Mouse (Mus musculus) midbrain, embryonic 12.5 days (tissue): ENCODE data around the gene AI597479. TPM values are rescaled to one million over a fixed set of nuclear protein-coding genes. Genes with fewer than 3 reads are reported as not detected.
A peak's percentile ranks its signal among the peaks of the same experiment; 100 is the strongest.

Experiments
- ATAC-seq: fragments of 200-750 bp; cut with Nextera tagmentation; 2 replicates; pipeline ENCODE4 v1.8.0; 2017; ENCODE audit warnings: low read depth, moderate TSS enrichment, moderate library complexity; ENCODE audit not compliant: low FRiP score
- H3K27ac ChIP-seq: fragments of 300-500 bp; sonication (generic); replicated peaks from 2 replicates; pipeline ENCODE4 v1.5.1; 2016; ENCODE audit warnings: mild to moderate bottlenecking
- H3K27me3 ChIP-seq: fragments of 300-500 bp; sonication (generic); 2 replicates; pipeline ENCODE4 v1.6.1; 2016; ENCODE audit warnings: mild to moderate bottlenecking
- H3K36me3 ChIP-seq: fragments of 300-500 bp; sonication (generic); 2 replicates; pipeline ENCODE4 v1.6.1; 2016
- H3K4me1 ChIP-seq: fragments of 300-500 bp; sonication (generic); 2 replicates; pipeline ENCODE4 v1.6.1; 2016
- H3K4me2 ChIP-seq: fragments of 300-500 bp; sonication (generic); replicated peaks from 2 replicates; pipeline ENCODE4 v1.6.1; 2016; ENCODE audit warnings: mild to moderate bottlenecking, moderate library complexity
- H3K4me3 ChIP-seq: fragments of 300-500 bp; sonication (generic); 2 replicates; pipeline ENCODE4 v1.5.1; 2016; ENCODE audit warnings: mild to moderate bottlenecking
- H3K9ac ChIP-seq: fragments of 300-500 bp; sonication (generic); replicated peaks from 2 replicates; pipeline ENCODE4 v1.6.1; 2016; ENCODE audit warnings: mild to moderate bottlenecking, moderate library complexity
- H3K9me3 ChIP-seq: fragments of 300-500 bp; sonication (generic); 2 replicates; pipeline ENCODE4 v1.6.1; 2016; ENCODE audit warnings: mild to moderate bottlenecking
- WGBS: fragments of 180-500 bp; shearing (Covaris S2); methylation state at CpG from one replicate; pipeline ENCODE4 v1.1.7; 2016; 5-methylcytosine and 5-hydroxymethylcytosine counted together
- polyA plus RNA-seq: library from polyadenylated mRNA; unstranded; fragments of >200 nt; fragmentation: Nextera tagmentation; extraction: Ambion mirVana; gene quantifications from 2 replicates; pipeline ENCODE4 v1.2.1, GENCODE M21; 2016

The AI597479 gene
- polyA plus RNA-seq, 1 experiment from 2014 or later, result 43.0 TPM

GRCm38 (mm10) chr1:43091306-43092055, 7.0 kb upstream of the AI597479 start:
- Histone ChIP-seq H3K36me3 (no peaks in the 10 kb centered on the region), H3K27me3 (peaks cover 20% of the 10 kb centered on the region), H3K4me2 (peak overlapping the region; percentile 90), H3K4me3 (peak overlapping the region; percentile 78), H3K9me3 (no peaks in the 10 kb centered on the region), H3K9ac (peak overlapping the region; percentile 91), H3K4me1 (peaks cover 18% of the 10 kb centered on the region; the same call in 1 of the 2 replicates), H3K27ac (no peak overlapping the region)
- peak; percentile 7; the same call in 1 of the 2 replicates for ATAC-seq
- 49% methylated on average over 13 of the region's 13 CpGs for WGBS

GRCm38 (mm10) chr1:43092056-43093015, 6.2 kb upstream of the AI597479 start:
- Histone ChIP-seq H3K36me3 (no peaks in the 10 kb centered on the region), H3K27ac (peak overlapping the region; percentile 82), H3K27me3 (peaks cover 27% of the 10 kb centered on the region), H3K9ac (peak overlapping the region; percentile 91), H3K4me1 (peaks cover 21% of the 10 kb centered on the region; the same call in 1 of the 2 replicates), H3K4me3 (peak overlapping the region; percentile 78), H3K4me2 (peak overlapping the region; percentile 90), H3K9me3 (no peaks in the 10 kb centered on the region)
- ATAC-seq, result peak; percentile 90
- under 1% methylated on average over 77 of the region's 102 CpGs for WGBS

DNA sequence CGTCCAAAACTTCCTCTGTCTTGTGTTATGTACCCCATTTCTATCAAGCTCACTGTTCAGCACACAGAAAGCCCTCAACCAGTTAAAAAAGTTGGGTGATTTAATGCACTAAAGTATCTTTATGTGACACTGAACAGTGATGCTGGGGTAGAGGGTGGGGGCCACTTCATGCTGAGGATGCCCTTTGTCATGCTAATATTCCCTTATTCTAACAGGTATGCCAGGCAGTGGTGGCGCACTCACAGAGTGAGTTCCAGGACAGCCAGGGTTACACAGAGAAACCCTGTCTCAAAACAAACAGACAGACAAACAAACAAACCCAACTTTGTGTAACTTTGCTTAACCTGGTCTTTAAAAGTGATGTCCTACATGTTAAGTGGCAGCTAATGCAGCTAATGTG, 4.3 kb upstream of the AI597479 start:
- no peak for ATAC-seq
- H3K36me3 ChIP-seq, result no peaks in the 10 kb centered on the region
- H3K4me3 ChIP-seq, result no peak overlapping the region
- WGBS, result 86% methylated on average over 2 of the region's 2 CpGs
- H3K4me2 ChIP-seq, result no peak overlapping the region
- no peak overlapping the region for H3K9ac ChIP-seq
- H3K27me3 ChIP-seq, result peaks cover 27% of the 10 kb centered on the region
- no peaks in the 10 kb centered on the region for H3K9me3 ChIP-seq
- H3K4me1 ChIP-seq, result peaks cover 23% of the 10 kb centered on the region; the same call in 1 of the 2 replicates
- H3K27ac ChIP-seq, result no peak overlapping the region

GRCm38 (mm10) chr1:43108729-43109128, 10.2 kb downstream of the AI597479 start:
- Histone ChIP-seq H3K9ac (no peak overlapping the region), H3K4me2 (no peak overlapping the region), H3K27ac (no peak overlapping the region), H3K27me3 (no peaks in the 10 kb centered on the region), H3K4me1 (no peaks in the 10 kb centered on the region), H3K9me3 (peaks cover 6% of the 10 kb centered on the region; the same call in 1 of the 2 replicates), H3K4me3 (no peak overlapping the region), H3K36me3 (peaks cover 57% of the 10 kb centered on the region)
- no peak for ATAC-seq
- WGBS, result 87% methylated on average over 2 of the region's 2 CpGs

DNA sequence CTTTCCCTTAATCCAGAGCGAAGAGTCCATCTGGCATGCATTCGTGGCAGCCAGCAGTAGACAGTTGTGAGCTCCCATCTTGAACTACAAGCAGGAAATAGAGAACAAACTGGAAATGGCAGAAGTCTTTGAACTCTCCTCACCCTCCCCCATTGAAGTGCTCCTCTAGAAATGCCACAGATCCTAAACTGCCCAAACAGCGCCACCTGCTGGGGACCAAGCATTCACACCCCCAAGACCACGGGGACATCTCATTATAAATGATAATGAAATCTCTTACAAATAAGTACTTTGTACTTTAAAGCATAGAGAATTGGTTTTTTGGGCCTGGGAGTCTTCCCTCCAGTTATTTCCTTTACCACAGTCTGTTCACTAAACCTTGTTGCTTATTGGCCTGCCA, 12.0 kb downstream of the AI597479 start:
- no peak overlapping the region for H3K27ac ChIP-seq
- 58% methylated on average over 4 of the region's 4 CpGs for WGBS
- H3K9me3 ChIP-seq, result peaks cover under 1% of the 10 kb centered on the region; the same call in 1 of the 2 replicates
- H3K36me3 ChIP-seq, result peaks cover 60% of the 10 kb centered on the region
- H3K4me3 ChIP-seq, result no peak overlapping the region
- H3K4me1 ChIP-seq, result no peaks in the 10 kb centered on the region
- ATAC-seq, result no peak
- no peak overlapping the region for H3K4me2 ChIP-seq
- H3K27me3 ChIP-seq, result no peaks in the 10 kb centered on the region
- no peak overlapping the region for H3K9ac ChIP-seq

- H3K36me3 ChIP-seq, result peaks cover 64% of the 10 kb centered on the region
- no peaks in the 10 kb centered on the region for H3K9me3 ChIP-seq
- WGBS, result 92% methylated on average over 2 of the region's 2 CpGs
- H3K4me1 ChIP-seq, result no peaks in the 10 kb centered on the region
- no peak overlapping the region for H3K9ac ChIP-seq
- H3K27me3 ChIP-seq, result no peaks in the 10 kb centered on the region
- H3K4me3 ChIP-seq, result no peak overlapping the region
- H3K27ac ChIP-seq, result no peak overlapping the region
- no peak for ATAC-seq
- no peak overlapping the region for H3K4me2 ChIP-seq
Observed at GRCm38 (mm10) chr1:43112882-43113281, 14.4 kb downstream of the AI597479 start.

GRCm38 (mm10) chr1:43117435-43117834, 18.9 kb downstream of the AI597479 start:
- no peak overlapping the region for H3K4me3 ChIP-seq
- H3K9ac ChIP-seq, result no peak overlapping the region
- whole genome bisulfite sequencing, result 96% methylated on average over 8 of the region's 8 CpGs
- H3K27ac ChIP-seq, result no peak overlapping the region
- no peaks in the 10 kb centered on the region for H3K9me3 ChIP-seq
- H3K4me2 ChIP-seq, result no peak overlapping the region
- H3K27me3 ChIP-seq, result no peaks in the 10 kb centered on the region
- peaks cover 55% of the 10 kb centered on the region for H3K36me3 ChIP-seq
- H3K4me1 ChIP-seq, result no peaks in the 10 kb centered on the region
- ATAC-seq, result no peak

GRCm38 (mm10) chr1:43120950-43121349, 22.4 kb downstream of the AI597479 start:
- Histone ChIP-seq H3K4me3 (no peak overlapping the region), H3K27ac (no peak overlapping the region), H3K9me3 (no peaks in the 10 kb centered on the region), H3K9ac (no peak overlapping the region), H3K4me2 (no peak overlapping the region), H3K36me3 (peaks cover 37% of the 10 kb centered on the region), H3K4me1 (no peaks in the 10 kb centered on the region), H3K27me3 (no peaks in the 10 kb centered on the region)
- no peak for ATAC-seq
- WGBS, result 92% methylated on average over 5 of the region's 5 CpGs

DNA sequence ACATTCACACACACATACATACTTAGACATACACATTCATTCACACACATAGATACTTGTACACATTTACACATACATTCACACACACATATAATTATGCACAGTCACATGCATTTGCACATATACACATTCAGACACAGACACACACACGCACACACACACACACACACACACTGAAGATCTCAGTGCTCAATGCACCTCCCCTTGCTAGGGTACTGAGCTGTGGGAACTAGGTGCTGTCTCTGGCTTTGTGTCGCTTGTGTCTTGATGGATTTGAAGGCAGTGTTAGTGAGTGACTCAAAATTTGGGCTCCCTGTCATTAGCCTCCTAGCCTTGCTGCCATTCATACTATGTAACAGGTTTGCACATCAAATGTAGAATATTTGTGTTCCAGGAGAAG, 24.1 kb downstream of the AI597479 start:
- H3K9me3 ChIP-seq, result no peaks in the 10 kb centered on the region
- H3K4me2 ChIP-seq, result no peak overlapping the region
- H3K27ac ChIP-seq, result no peak overlapping the region
- no peak overlapping the region for H3K9ac ChIP-seq
- no peak for ATAC-seq
- H3K4me1 ChIP-seq, result no peaks in the 10 kb centered on the region
- no peaks in the 10 kb centered on the region for H3K27me3 ChIP-seq
- H3K36me3 ChIP-seq, result peaks cover 20% of the 10 kb centered on the region
- no peak overlapping the region for H3K4me3 ChIP-seq
- WGBS, result 89% methylated on average over 2 of the region's 2 CpGs

DNA sequence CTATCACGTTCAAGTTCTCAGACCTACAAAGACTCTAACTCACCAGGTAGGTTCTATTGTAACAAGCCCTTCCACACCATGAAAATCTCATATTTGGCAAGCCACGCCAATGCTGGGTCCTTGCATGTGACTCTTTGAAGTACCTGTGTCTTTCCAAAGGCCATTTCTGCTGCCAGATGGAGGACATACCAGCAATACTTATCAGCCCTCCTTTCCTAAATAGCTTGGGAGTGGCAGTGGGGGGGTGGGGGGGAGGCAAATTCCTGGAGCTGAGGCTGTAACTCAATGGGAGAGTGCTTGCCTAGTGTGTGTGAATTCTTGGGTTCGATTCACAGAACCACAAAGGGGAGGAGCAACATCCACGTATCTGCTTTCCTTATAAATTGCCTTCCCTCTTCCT, 26.2 kb downstream of the AI597479 start:
- 83% methylated on average over 4 of the region's 4 CpGs for WGBS
- H3K4me2 ChIP-seq, result no peak overlapping the region
- no peak overlapping the region for H3K4me3 ChIP-seq
- H3K9ac ChIP-seq, result no peak overlapping the region
- no peaks in the 10 kb centered on the region for H3K9me3 ChIP-seq
- no peak for ATAC-seq
- H3K27ac ChIP-seq, result no peak overlapping the region
- peaks cover 8% of the 10 kb centered on the region; the same call in 1 of the 2 replicates for H3K36me3 ChIP-seq
- H3K4me1 ChIP-seq, result no peaks in the 10 kb centered on the region
- H3K27me3 ChIP-seq, result no peaks in the 10 kb centered on the region

- Histone ChIP-seq H3K27ac (no peak overlapping the region), H3K36me3 (no peaks in the 10 kb centered on the region), H3K9ac (no peak overlapping the region), H3K4me3 (no peak overlapping the region), H3K4me1 (no peaks in the 10 kb centered on the region), H3K9me3 (no peaks in the 10 kb centered on the region), H3K27me3 (no peaks in the 10 kb centered on the region), H3K4me2 (no peak overlapping the region)
- ATAC-seq, result no peak
Observed at GRCm38 (mm10) chr1:43127196-43127595, 28.7 kb downstream of the AI597479 start.
